Mouse (Mus musculus) ES-E14 (cell line): Measurements from ENCODE around the gene Sncb.

Experiments used
- ZC3H11A ChIP-seq: IDR thresholded peaks from 2 replicates; pipeline ENCODE4 v1.6.1; 2012; ENCODE audit warnings: low read depth, mild to moderate bottlenecking, inconsistent platforms, low read length, borderline replicate concordance
- ZNF384 ChIP-seq: IDR thresholded peaks from 2 replicates; pipeline ENCODE4 v1.6.1; 2012; ENCODE audit warnings: low read depth, low read length, inconsistent platforms

DNA sequence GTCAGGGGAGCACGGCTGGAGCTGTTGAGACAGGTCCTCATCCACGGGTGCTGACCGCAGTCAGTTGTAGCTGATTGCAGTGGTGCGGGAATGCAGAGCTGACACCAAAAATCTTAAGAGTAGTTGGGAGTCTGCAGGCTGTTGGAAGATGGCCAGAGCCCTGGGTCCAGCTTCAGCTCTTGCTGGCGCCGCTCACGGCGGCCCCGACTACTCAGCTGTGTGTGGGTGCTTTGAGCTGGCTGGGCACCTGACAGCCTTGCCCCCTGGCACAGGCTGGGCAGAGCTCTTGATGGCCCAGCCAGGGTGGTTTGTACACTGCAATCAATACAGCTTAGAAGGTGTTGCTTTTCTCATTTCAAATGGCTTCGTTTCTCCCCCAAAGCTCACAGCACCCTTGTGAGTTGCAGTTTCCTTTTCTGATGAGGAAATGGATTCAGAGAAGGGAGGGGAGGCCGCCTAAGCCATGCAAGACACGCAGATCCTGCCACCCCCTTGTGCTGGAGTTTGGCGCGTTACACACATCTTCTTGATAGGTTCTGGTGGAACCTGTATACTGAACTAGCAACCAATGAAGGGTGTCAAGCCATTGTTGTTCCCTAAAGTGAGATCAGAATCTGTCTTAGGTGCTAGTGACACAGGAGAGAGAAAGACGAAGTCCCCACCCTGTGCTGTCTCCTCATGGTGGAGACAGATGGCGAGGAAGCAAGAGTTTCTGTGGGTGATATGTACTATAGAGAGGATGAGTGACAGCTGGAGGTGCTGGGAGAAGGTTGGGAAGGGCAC, 31.7 kb upstream of the Sncb start:
- TF ChIP-seq ZNF384 (no peak), ZC3H11A (no peak)
